Mouse (Mus musculus) v-Abl transformed pro-B cells (cell line): Measurements from ENCODE around the gene Pomc.
"Not testable (repeated sequence)": the region's sequence is repeated elsewhere in the genome, so short reads cannot be mapped to it uniquely, and the experiment has no call there.

Experiments used
- in situ Hi-C, 2 experiments: fragments of 400-800 bp; cut with MboI; formaldehyde crosslinking; loops; one replicate each; pipeline ENCODE4 v1.15.1; 2025; ENCODE audit not compliant: unreplicated experiment in 2 of 2

The Pomc gene

GRCm38 (mm10) chr12:3959791-3960543 lies 5.2 kb downstream of the Pomc start:
- in situ Hi-C loops, result no loop called here

- in situ Hi-C loops, result no loop called here
Observed at GRCm38 (mm10) chr12:3960553-3960952, 5.8 kb downstream of the Pomc start.

DNA sequence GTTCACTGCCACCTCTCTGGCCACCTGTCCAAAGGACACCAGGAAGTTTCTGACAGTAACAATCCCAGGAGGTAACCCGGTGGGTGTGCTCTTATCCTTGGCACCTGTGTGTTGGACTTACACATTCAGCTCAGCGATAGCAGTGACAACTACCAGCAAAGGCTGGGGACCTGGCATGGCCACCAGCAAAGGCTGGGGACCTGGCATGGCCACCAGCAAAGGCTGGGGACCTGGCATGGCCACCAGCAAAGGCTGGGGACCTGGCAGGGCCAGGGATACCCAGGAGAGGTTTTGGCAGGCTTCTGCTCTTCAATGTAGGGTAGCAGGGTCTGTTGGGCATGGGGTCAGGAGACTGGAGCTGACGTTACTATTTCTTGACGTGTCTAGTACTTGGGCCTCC lies 12.4 kb downstream of the Pomc start:
- in situ Hi-C loops, result no loop called here

- in situ Hi-C loops, result no loop called here
Observed at GRCm38 (mm10) chr12:3968380-3968779, 13.6 kb downstream of the Pomc start.

DNA sequence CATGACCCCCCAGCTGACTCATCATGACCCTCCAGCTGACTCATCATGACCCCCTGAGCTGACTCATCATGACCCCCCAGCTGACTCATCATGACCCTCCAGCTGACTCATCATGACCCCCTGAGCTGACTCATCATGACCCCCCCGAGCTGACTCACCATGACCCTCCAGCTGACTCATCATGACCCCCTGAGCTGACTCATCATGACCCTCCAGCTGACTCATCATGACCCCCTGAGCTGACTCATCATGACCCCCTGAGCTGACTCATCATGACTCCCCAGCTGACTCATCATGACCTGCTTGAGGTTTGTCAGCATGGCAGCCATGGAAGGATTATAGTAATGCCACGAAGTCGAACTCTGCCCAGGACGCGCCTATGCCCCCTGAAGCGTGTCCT lies 18.4 kb downstream of the Pomc start:
- in situ Hi-C loops, result not testable (repeated sequence)

- in situ Hi-C loops, result loop anchor here (5.0 to 10.0 kb wide), 4 partner anchors 96 to 571 kb away; partner anchors contain the start of gene Dnajc27 (in 1 of the 2)
Observed at GRCm38 (mm10) chr12:3980991-3981349, 26.2 kb downstream of the Pomc start.

DNA sequence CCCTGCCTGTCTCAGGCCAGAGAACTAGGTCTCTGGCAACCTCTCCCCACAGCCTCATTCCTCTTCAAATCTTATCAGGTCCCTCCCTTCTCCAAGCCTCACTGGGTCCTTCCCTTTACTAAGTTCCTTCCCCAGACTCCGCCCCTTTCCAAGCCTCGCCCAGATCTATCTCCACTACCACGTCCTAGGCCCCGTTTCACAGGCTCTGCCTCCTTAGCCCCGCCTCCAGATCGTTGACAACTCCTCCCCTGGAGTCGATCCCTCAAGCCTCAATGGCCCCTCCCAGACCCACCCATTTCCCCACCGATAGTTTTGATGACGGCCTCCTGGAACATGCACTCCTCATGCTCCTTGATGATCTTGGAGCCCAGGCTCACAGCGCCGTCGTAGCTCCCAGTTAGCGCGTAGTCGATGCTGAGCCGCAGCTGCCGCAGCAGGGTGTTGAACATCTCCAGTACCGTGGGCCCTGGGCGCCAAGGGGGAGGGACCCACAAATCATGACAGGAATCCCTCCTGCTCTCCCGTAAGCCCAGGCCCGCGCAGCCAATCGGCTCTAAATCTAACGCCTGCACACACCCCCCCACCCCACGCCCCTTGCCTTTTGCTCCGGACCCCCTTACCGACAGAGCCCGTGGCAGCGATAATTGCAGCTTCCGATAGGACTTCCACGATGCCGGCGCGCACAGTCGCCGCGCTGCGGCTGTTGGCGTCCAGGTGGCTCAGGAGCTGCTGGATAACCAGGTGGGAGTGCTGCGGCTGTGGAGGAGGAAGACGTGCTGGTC lies 26.8 kb downstream of the Pomc start:
- in situ Hi-C loops, result loop anchor here (5.0 to 10.0 kb wide), 4 partner anchors 96 to 571 kb away; partner anchors contain the start of gene Dnajc27 (in 1 of the 2)

GRCm38 (mm10) chr12:3982257-3982656 lies 27.5 kb downstream of the Pomc start:
- in situ Hi-C loops, result loop anchor here (5.0 to 10.0 kb wide), 4 partner anchors 95 to 570 kb away; partner anchors contain the start of gene Dnajc27 (in 1 of the 2)

GRCm38 (mm10) chr12:3983736-3984135 lies 29.0 kb downstream of the Pomc start:
- in situ Hi-C loops, result loop anchor here (5.0 to 10.0 kb wide), 4 partner anchors 94 to 569 kb away; partner anchors contain the start of gene Dnajc27 (in 1 of the 2)

DNA sequence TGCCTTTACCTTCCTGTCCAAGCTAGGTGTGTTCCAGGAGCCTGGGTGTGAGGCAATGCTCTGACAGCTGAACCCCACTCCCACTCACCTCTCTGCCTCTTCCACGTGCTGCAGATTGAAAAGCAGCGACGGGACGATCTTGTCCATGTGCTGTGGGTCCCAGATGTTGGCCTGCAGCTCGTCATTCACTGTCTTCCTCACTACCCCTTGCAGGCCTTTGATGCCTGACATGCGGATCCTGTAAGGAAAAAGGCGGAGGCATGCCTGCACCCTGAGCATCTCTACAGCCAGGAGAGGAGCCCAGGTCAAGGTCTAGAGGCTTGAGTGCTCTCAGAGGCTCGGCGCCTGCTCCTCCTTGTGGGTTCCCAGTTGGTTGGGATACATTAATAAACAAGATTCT lies 29.7 kb downstream of the Pomc start:
- in situ Hi-C loops, result loop anchor here (5.0 to 10.0 kb wide), 4 partner anchors 93 to 568 kb away; partner anchors contain the start of gene Dnajc27 (in 1 of the 2)

- in situ Hi-C loops, result loop anchor here in 1 of 2 experiments (5.0 to 10.0 kb wide), 2 partner anchors 325 to 557 kb away; no protein-coding TSS in a partner anchor
Observed at GRCm38 (mm10) chr12:3989943-3990342, 35.2 kb downstream of the Pomc start.

DNA sequence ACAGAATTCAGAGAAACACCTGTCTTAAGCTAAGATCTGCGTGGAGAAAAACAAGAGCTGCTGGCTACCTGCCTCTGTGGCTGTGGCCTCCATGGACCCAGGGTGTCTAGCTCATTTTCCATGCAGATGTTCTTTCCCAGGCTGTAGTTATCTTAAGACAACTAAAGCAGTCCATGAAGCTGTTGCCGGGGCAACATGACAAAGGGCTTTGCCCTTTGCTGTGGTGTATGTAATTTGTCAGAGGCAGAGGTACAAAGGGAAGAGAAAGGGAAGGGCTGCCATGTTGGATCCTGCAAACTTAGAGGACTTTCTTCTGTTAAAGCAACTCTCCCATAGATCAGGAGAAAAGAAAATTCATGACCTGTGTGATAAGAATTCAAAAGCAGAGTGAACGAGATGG lies 36.3 kb downstream of the Pomc start:
- in situ Hi-C loops, result no loop called here

DNA sequence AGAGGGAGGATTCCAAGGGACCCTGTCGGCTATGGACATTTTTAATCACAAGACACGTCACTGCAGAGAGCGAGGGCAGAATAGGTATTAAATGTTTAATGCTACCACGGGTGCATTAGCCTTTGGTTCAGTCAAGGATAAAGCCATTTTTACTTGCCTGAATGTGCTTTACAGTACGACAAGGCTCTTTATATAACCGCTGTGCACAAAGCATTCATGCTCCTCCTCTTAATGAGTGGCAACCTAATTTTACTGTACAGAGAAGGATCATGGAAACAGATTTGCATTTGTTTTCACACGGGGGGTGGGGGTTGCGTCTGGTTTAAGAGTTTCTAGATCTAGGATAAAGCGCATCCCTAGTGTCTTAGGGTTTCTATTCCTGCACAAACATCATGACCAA lies 42.0 kb downstream of the Pomc start:
- in situ Hi-C loops, result no loop called here

DNA sequence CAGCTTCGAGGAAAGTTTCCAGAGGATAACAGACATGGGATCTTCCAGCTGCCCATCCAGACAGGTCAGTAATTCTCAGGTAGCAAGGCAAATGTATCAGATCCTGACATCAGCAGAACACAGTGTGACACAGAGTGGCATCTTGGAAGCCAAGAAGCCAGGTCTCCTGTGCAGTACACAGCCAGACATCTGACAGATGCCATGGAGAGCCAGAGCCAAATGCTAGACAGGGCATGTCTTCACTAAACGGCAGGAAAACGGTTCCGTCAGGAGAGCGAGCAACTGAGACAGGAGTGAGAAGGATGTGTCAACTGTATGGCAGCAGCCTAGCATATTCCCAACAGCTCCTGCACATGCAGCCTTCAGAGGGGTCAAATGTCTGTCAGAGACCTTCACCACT lies 45.7 kb downstream of the Pomc start:
- in situ Hi-C loops, result no loop called here

- in situ Hi-C loops, result no loop called here
Observed at GRCm38 (mm10) chr12:4004648-4005047, 49.9 kb downstream of the Pomc start.

DNA sequence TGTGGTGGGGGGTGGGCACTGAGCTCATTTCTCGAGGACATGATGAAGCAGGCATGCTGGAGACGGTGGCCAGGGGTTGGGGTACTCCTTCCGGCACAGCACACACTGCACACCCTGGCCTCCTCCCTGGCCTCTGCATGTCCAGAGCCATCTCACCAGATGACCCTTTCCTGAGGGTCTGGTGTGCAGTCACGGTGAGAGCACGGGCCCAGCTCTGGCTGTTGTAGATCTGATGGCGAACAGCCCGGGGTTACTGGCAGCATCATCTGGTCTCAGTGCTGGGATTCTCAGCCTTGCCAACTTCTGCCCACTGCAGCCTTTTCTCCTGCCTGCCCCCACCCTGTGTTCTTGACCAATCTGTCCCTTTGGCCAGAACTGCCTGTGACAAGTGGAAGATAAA lies 51.3 kb downstream of the Pomc start:
- in situ Hi-C loops, result no loop called here

DNA sequence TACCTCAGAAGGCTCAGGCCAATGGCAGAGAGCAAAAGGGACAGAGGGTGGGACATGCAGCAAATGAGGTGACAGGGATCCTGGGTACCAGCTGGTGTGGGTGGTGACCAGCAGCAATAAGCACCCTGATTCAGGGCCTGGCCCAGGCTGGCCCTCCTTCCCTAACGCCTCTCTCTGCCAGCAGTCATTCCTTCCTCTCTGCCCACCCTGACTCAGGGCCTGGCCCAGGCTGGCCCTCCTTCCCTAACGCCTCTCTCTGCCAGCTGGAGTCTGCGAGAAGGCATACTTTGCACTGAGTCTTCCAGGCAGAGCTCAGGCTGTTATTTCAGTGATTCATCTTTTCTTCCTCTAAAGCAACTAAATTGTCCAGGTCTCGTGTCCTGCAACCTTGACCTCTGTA lies 52.4 kb downstream of the Pomc start:
- in situ Hi-C loops, result no loop called here

- in situ Hi-C loops, result no loop called here
Observed at GRCm38 (mm10) chr12:4007766-4008165, 53.0 kb downstream of the Pomc start.

DNA sequence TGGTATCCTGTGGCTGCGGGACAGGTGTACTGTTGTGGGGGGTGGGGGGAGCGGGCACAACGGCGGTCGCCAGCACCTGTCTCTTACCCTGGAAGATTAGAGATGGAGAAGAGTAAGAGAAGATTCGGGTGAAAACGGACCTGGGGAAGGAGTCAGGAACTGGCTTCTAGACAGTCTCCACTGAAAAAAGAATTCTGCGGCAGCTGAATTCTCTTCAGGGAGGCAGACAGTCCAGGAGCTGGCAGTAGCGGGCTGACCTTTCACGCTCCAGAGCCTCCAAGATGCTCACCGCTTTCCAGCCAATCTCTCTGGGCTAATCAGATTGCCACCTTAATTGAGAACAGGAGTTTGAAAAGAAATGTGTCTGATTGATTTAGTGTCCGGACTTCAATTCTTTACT lies 54.0 kb downstream of the Pomc start:
- in situ Hi-C loops, result no loop called here
